Mouse (Mus musculus) erythroid progenitor cell, adult 5-6 weeks (primary cell): ENCODE data around the gene Tspan11. TPM values are rescaled to one million over a fixed set of nuclear protein-coding genes. Genes with fewer than 3 reads are reported as not detected.

Source experiments
- ATAC-seq: replicated peaks from 2 replicates; pipeline ENCODE4 v1.8.0; 2016; ENCODE audit warnings: moderate number of reproducible peaks, mild to moderate bottlenecking, moderate TSS enrichment, inconsistent platforms; ENCODE audit not compliant: poor library complexity, low FRiP score, severe bottlenecking
- total RNA-seq, 2 experiments: library from RNA; stranded (forward) in 1 of 2; stranded (reverse) in 1 of 2; fragments of 150-400 nt in 1 of 2; fragments of 186-747, 209-891 nt in 1 of 2; gene quantifications; 2 replicates each; pipeline versions ENCODE4 v1.2.3 to v1.2.4; 2015 to 2017; ENCODE audit warnings: low replicate concordance in 2 of 2

Tspan11 gene
- total RNA-seq, 2 experiments from 2014 or later = not detected

GRCm38 (mm10) chr6:127980381-127981045, 93.1 kb downstream of the Tspan11 start:
- no peak for ATAC-seq

- no peak for ATAC-seq
Observed at GRCm38 (mm10) chr6:127981176-127981575, 93.8 kb downstream of the Tspan11 start.

GRCm38 (mm10) chr6:127986357-127986756, 99.0 kb downstream of the Tspan11 start:
- ATAC-seq = no peak

- no peak for ATAC-seq
Observed at GRCm38 (mm10) chr6:127987374-127987773, 100.0 kb downstream of the Tspan11 start.

GRCm38 (mm10) chr6:127988944-127989494, 101.6 kb downstream of the Tspan11 start:
- ATAC-seq = no peak

GRCm38 (mm10) chr6:127989624-127990212, 102.3 kb downstream of the Tspan11 start:
- no peak for ATAC-seq

- no peak for ATAC-seq
Observed at GRCm38 (mm10) chr6:127991509-127992176, 104.3 kb downstream of the Tspan11 start.

GRCm38 (mm10) chr6:127992993-127993392, 105.6 kb downstream of the Tspan11 start:
- no peak for ATAC-seq

GRCm38 (mm10) chr6:127996928-127997327, 109.5 kb downstream of the Tspan11 start:
- ATAC-seq = no peak

- no peak for ATAC-seq
Observed at GRCm38 (mm10) chr6:127999118-127999517, 111.7 kb downstream of the Tspan11 start.

GRCm38 (mm10) chr6:128000777-128001176, 113.4 kb downstream of the Tspan11 start:
- ATAC-seq = no peak

GRCm38 (mm10) chr6:128001587-128001986, 114.2 kb downstream of the Tspan11 start:
- ATAC-seq = no peak

GRCm38 (mm10) chr6:128002104-128002503, 114.7 kb downstream of the Tspan11 start:
- no peak for ATAC-seq

GRCm38 (mm10) chr6:128002667-128003066, 115.3 kb downstream of the Tspan11 start:
- ATAC-seq = no peak

- no peak for ATAC-seq
Observed at GRCm38 (mm10) chr6:128003542-128003941, 116.2 kb downstream of the Tspan11 start.

Other genes starting within 250 kb of the Tspan11 start
- gene Prmt8, start 118.1 kb upstream of the Tspan11 start, total RNA-seq (2015; ENCODE audit: low replicate concordance) = not detected in 2 replicates
- gene Prmt8, start 118.1 kb upstream of the Tspan11 start, total RNA-seq (2017; ENCODE audit: low replicate concordance) = not detected in 2 replicates